8 mouse cellular contexts compared by ENCODE assay signal in the genomic region with DNA sequence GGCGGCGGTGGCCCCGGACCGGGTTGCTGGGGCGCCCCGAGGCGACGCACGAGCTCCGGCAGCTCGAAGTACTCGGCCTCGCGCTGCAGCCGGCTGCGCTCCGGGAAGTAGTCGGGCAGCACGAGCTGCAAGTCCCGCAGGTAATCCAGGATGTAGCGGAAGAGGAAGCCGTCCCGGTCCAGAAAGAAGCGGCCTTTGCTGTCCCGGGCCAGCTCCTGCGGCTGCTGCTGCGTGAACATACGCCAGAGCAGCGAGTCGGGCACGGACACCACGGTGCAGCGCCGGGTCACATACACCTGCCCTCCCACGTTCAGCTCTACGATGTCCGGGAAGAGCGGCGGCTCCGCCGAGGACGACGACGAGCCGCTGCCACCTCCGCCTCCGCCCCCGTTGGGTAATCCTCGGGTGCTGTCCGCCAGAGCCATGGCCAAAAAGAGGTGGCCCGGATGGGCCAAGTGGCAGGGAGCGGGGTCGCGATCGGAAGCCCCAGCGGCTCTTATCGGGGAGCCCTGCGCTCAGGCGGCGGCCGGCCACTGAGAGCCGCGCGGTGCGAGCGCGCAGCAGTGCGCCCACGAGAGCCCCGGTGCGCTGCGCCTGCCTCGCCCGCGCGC. TPM values are rescaled to one million over a fixed set of nuclear protein-coding genes. Genes with fewer than 3 reads are reported as not detected.
DNase-seq lines count a peak whose midpoint lies in the region; ATAC-seq lines count a peak whose summit lies in the region.

No protein-coding gene starts in this region.

- peak overlapping the region; percentile 98 for H3K4me2 ChIP-seq in intestine, embryonic 16.5 days (ENCODE audit: low read depth, low read length)

- ATAC-seq in intestine, embryonic 16.5 days: peak; percentile 55

- peak overlapping the region; percentile 85 for H3K27ac ChIP-seq in intestine, embryonic 16.5 days (ENCODE audit: low read length)

- peak overlapping the region; percentile 76 for H3K9ac ChIP-seq in intestine, embryonic 16.5 days (ENCODE audit: low read depth, low read length)

- H3K4me1 ChIP-seq in intestine, embryonic 16.5 days (ENCODE audit: control insufficient read depth, insufficient read depth, low read length): peaks cover 4% of the 10 kb centered on the region; the same call in 1 of the 2 replicates

- intact Hi-C loops in left cerebral cortex, postnatal 25 days (cut with DNase I): loop anchor here (5.0 kb wide), 4 partner anchors 100 to 785 kb away; no protein-coding TSS in a partner anchor

- H3K36me3 ChIP-seq in intestine, embryonic 16.5 days (ENCODE audit: control insufficient read depth, insufficient read depth, low read length): no peaks in the 10 kb centered on the region

- DNase-seq in thymus, adult 18-20 months: peak; percentile 36 to 46
- DNase-seq in thymus, postnatal 14 days: no peak
- DNase-seq in cerebellum, postnatal 25 days: peak; percentile 74 to 84
- peak; percentile 4 to 8 for DNase-seq in gastrocnemius, adult 8-10 months (ENCODE audit: low spot score in 2 of 2)
- peak; percentile 39 to 67 for DNase-seq in left cerebral cortex, postnatal 25 days (ENCODE audit: low spot score in 2 of 2)
- DNase-seq in neural tube, embryonic 10.5 days (ENCODE audit: extremely low spot score, low spot score): peak; percentile 74
- no peak for DNase-seq in c-Kit-positive CD71-positive TER-119-positive erythroid progenitor cells, embryonic 14.5 days (ENCODE audit: low spot score)

- H3K4me3 ChIP-seq in intestine, embryonic 16.5 days (ENCODE audit: low read length): peak overlapping the region; percentile 77

- under 1% methylated on average over 76 of the region's 76 CpGs for WGBS in intestine, embryonic 16.5 days

- H3K27me3 ChIP-seq in intestine, embryonic 16.5 days (replicated peaks; ENCODE audit: control insufficient read depth, insufficient read depth, low read length): no peaks in the 10 kb centered on the region

- no peaks in the 10 kb centered on the region for H3K9me3 ChIP-seq in intestine, embryonic 16.5 days (ENCODE audit: control insufficient read depth, low read length)

RNA-seq across cellular contexts. Expression of a gene that starts 0.3 kb away (rescaled TPM):
- 1 to 10 TPM; 4.4 to 7.7 (median 5.3) TPM for total RNA-seq in gastrocnemius, adult 8-10 months (2022)
- polyA plus RNA-seq in intestine, embryonic 16.5 days (2015; fragmentation: Nextera tagmentation; extraction: Ambion mirVana): 8.9 and 9.5 TPM in 2 replicates
- 10 to 100 TPM; 50.2 to 54.0 TPM for total RNA-seq in left cerebral cortex, postnatal 25 days (2021)

Comparison
In these comparisons a context has a peak if more than half of its experiments do, and no peak if none do; other contexts are left out.
1. DNase-seq: peak in thymus, adult 18-20 months (2 of 2), cerebellum, postnatal 25 days (2 of 2), gastrocnemius, adult 8-10 months (2 of 2), left cerebral cortex, postnatal 25 days (2 of 2) and neural tube, embryonic 10.5 days (single experiment); none in thymus, postnatal 14 days (single experiment) and c-Kit-positive CD71-positive TER-119-positive erythroid progenitor cells, embryonic 14.5 days (single experiment).
2. RNA of a gene that starts 0.3 kb away (total RNA-seq): 50.2 to 54.0 TPM in left cerebral cortex, postnatal 25 days; 4.4 to 7.7 TPM in gastrocnemius, adult 8-10 months; every median in the first group is over 4 times any median in the second.